ENCODE assay signal across 8 mouse cellular contexts in genomic region chr3:95015337-95015872, GRCm38 (mm10). TPM values are rescaled to one million over a fixed set of nuclear protein-coding genes. Genes with fewer than 3 reads are reported as not detected.
DNase-seq lines count a peak whose midpoint lies in the region; ATAC-seq lines count a peak whose summit lies in the region.

Gene Zfp687 (minus strand): TSS chr3:95015448.

- H3K27ac ChIP-seq in hindbrain, embryonic 14.5 days: peak within 1 kb of the TSS; percentile 97

- no peaks in the 10 kb centered on the region for H3K27me3 ChIP-seq in hindbrain, embryonic 14.5 days (ENCODE audit: control insufficient read depth, insufficient read depth, low read length)

- 1% methylated on average over 36 of the region's 37 CpGs for WGBS in hindbrain, embryonic 14.5 days

- DNase-seq in R1 (ENCODE audit: low read depth, low spot score): peak; percentile 100
- peak; percentile 99 to 100 for DNase-seq in cerebellum, postnatal 25 days
- peak; percentile 100 for DNase-seq in frontal cortex, postnatal 25 days (ENCODE audit: low spot score in 2 of 2)
- peak; percentile 99 for DNase-seq in hindbrain, embryonic 14.5 days (ENCODE audit: low spot score)
- DNase-seq in layer of hippocampus, postnatal 36 days: peak; percentile 100
- peak; percentile 100 for DNase-seq in lung, postnatal 36 days
- DNase-seq in retina, postnatal 1 day: peak; percentile 100
- peak; percentile 98 to 99 for DNase-seq in urinary bladder, adult 18-20 months (ENCODE audit: low spot score in 2 of 2)

- H3K4me1 ChIP-seq in hindbrain, embryonic 14.5 days (replicated peaks; ENCODE audit: control insufficient read depth, insufficient read depth, low read length): peaks cover 19% of the 10 kb centered on the region

- H3K4me3 ChIP-seq in hindbrain, embryonic 14.5 days (replicated peaks; ENCODE audit: low read length): peak within 1 kb of the TSS; percentile 85

- H3K36me3 ChIP-seq in hindbrain, embryonic 14.5 days (replicated peaks; ENCODE audit: control insufficient read depth, insufficient read depth): peaks cover 19% of the 10 kb centered on the region

- peak; percentile 99 for ATAC-seq in hindbrain, embryonic 14.5 days (ENCODE audit: low FRiP score)

- peak within 1 kb of the TSS; percentile 75 for H3K9ac ChIP-seq in hindbrain, embryonic 14.5 days

- no peaks in the 10 kb centered on the region for H3K9me3 ChIP-seq in hindbrain, embryonic 14.5 days (ENCODE audit: control insufficient read depth, low read length)

- peak within 1 kb of the TSS; percentile 93 for H3K4me2 ChIP-seq in hindbrain, embryonic 14.5 days (replicated peaks)

RNA-seq across cellular contexts. Expression of gene Zfp687, which starts in this region (rescaled TPM):
- 19.6 and 21.2 TPM in 2 replicates for polyA plus RNA-seq in hindbrain, embryonic 14.5 days (2014; fragmentation: Nextera tagmentation; extraction: Ambion mirVana)
- total RNA-seq in layer of hippocampus, postnatal 36 days (2021): 10 to 100 TPM; 20.3 to 22.4 TPM

Comparison
In these comparisons a context has a peak if more than half of its experiments do, and no peak if none do; other contexts are left out.
1. Peak in every context shown above with its lines: DNase-seq, ATAC-seq, H3K4me3 ChIP-seq and H3K27ac ChIP-seq.